Mouse (Mus musculus) embryonic facial prominence, embryonic 15.5 days (tissue): ENCODE data around the gene Med13l. TPM values are rescaled to one million over a fixed set of nuclear protein-coding genes. Genes with fewer than 3 reads are reported as not detected.

ENCODE experiments used
- ATAC-seq: fragments of 200-750 bp; cut with Nextera tagmentation; 2 replicates; pipeline ENCODE4 v1.8.0; 2017; ENCODE audit warnings: low read depth, moderate TSS enrichment; ENCODE audit not compliant: insufficient number of reproducible peaks, low FRiP score, low TSS enrichment
- H3K27ac ChIP-seq: fragments of 300-500 bp; sonication (generic); replicated peaks from 2 replicates; pipeline ENCODE4 v1.5.1; 2015; ENCODE audit warnings: mild to moderate bottlenecking, inconsistent platforms
- H3K27me3 ChIP-seq: fragments of 300-500 bp; sonication (generic); 2 replicates; pipeline ENCODE4 v1.6.1; 2015; ENCODE audit warnings: inconsistent platforms
- H3K36me3 ChIP-seq: fragments of 300-500 bp; sonication (generic); 2 replicates; pipeline ENCODE4 v1.6.1; 2015; ENCODE audit warnings: mild to moderate bottlenecking, inconsistent platforms
- H3K4me1 ChIP-seq: fragments of 300-500 bp; sonication (generic); 2 replicates; pipeline ENCODE4 v1.6.1; 2015; ENCODE audit warnings: inconsistent platforms
- H3K4me2 ChIP-seq: fragments of 300-500 bp; sonication (generic); replicated peaks from 2 replicates; pipeline ENCODE4 v1.6.1; 2015; ENCODE audit warnings: mild to moderate bottlenecking, inconsistent platforms
- H3K4me3 ChIP-seq: fragments of 300-500 bp; sonication (generic); replicated peaks from 2 replicates; pipeline ENCODE4 v1.5.1; 2015; ENCODE audit warnings: mild to moderate bottlenecking, inconsistent platforms
- H3K9ac ChIP-seq: fragments of 300-500 bp; sonication (generic); 2 replicates; pipeline ENCODE4 v1.6.1; 2015; ENCODE audit warnings: inconsistent platforms
- H3K9me3 ChIP-seq: fragments of 300-500 bp; sonication (generic); replicated peaks from 2 replicates; pipeline ENCODE4 v1.6.1; 2016; ENCODE audit warnings: inconsistent platforms
- WGBS: fragments of 180-500 bp; shearing (Covaris S2); methylation state at CpG from one replicate; pipeline ENCODE4 v1.1.7; 2015; 5-methylcytosine and 5-hydroxymethylcytosine counted together
- polyA plus RNA-seq: library from polyadenylated mRNA; unstranded; fragments of >200 nt; fragmentation: Nextera tagmentation; extraction: Ambion mirVana; gene quantifications from 2 replicates; pipeline ENCODE4 v1.2.1, GENCODE M21; 2015

Med13l gene
- polyA plus RNA-seq, 1 experiment from 2014 or later = 14.8 TPM

DNA sequence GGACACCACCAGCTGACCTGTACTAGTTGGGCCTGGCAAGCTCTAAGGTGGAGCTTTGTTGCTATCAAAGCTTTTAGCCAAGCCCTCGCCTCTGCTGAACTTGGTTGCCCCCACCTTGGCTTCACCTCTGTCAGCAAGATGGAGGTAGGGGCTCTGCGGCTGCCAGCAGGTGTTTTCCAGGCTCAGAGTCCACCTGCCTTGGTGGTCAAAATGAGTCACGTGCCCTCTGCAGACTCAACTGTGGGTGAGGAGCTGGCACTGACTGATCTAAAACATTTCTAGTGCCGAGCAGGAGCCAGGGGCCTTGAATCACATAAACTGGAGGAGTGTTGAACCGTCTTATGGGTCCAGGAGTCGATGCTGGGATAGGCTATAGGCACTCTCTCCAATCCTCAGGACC is 34.8 kb upstream of the Med13l start:
- no peak overlapping the region for H3K27ac ChIP-seq
- H3K36me3 ChIP-seq = no peaks in the 10 kb centered on the region
- H3K4me2 ChIP-seq = no peak overlapping the region
- ATAC-seq = no peak
- H3K9me3 ChIP-seq = no peaks in the 10 kb centered on the region
- H3K27me3 ChIP-seq = no peaks in the 10 kb centered on the region
- H3K4me1 ChIP-seq = peaks cover 22% of the 10 kb centered on the region
- WGBS = 84% methylated on average over 6 of the region's 6 CpGs
- no peak overlapping the region for H3K9ac ChIP-seq
- no peak overlapping the region for H3K4me3 ChIP-seq

- H3K9ac ChIP-seq = no peak overlapping the region
- H3K4me3 ChIP-seq = no peak overlapping the region
- WGBS = 35% methylated on average over 13 of the region's 13 CpGs
- H3K27me3 ChIP-seq = no peaks in the 10 kb centered on the region
- H3K4me2 ChIP-seq = no peak overlapping the region
- H3K4me1 ChIP-seq = peaks cover 22% of the 10 kb centered on the region
- no peak overlapping the region for H3K27ac ChIP-seq
- ATAC-seq = no peak
- no peaks in the 10 kb centered on the region for H3K36me3 ChIP-seq
- H3K9me3 ChIP-seq = no peaks in the 10 kb centered on the region
Observed at GRCm38 (mm10) chr5:118526504-118526903, 34.0 kb upstream of the Med13l start.

DNA sequence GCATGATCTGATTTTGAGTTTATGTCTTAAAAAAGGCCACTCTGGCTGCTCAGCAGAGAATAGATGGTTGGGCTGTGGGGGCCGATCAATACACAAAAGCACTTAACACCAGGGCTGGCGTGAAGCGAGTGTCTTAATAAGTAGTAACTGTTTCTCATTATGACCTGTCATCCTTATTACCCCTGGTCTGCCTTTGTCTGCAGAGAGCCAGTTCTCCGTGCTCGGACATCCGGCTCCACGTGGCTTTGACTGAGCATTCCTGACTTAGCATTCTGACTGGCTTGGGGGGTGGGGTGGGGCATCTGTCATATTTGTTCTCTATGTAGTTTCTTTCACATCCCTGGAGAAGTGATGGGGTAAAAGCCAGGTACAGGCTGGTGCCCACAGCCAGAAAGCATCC is 31.2 kb upstream of the Med13l start:
- Histone ChIP-seq H3K4me3 (no peak overlapping the region), H3K27ac (no peak overlapping the region), H3K9me3 (no peaks in the 10 kb centered on the region), H3K36me3 (no peaks in the 10 kb centered on the region), H3K4me2 (no peak overlapping the region), H3K4me1 (peaks cover 40% of the 10 kb centered on the region), H3K27me3 (no peaks in the 10 kb centered on the region), H3K9ac (no peak overlapping the region)
- WGBS = 13% methylated on average over 7 of the region's 7 CpGs
- ATAC-seq = no peak

GRCm38 (mm10) chr5:118532125-118532524 is 28.4 kb upstream of the Med13l start:
- no peaks in the 10 kb centered on the region for H3K36me3 ChIP-seq
- H3K27me3 ChIP-seq = no peaks in the 10 kb centered on the region
- H3K4me2 ChIP-seq = no peak overlapping the region; the same call in 1 of the 2 replicates
- no peak overlapping the region for H3K27ac ChIP-seq
- no peak overlapping the region for H3K9ac ChIP-seq
- H3K4me3 ChIP-seq = no peak overlapping the region
- 10% methylated on average over 13 of the region's 13 CpGs for WGBS
- no peak for ATAC-seq
- no peaks in the 10 kb centered on the region for H3K9me3 ChIP-seq
- peaks cover 46% of the 10 kb centered on the region for H3K4me1 ChIP-seq

- Histone ChIP-seq H3K9ac (no peak overlapping the region), H3K4me1 (peaks cover 46% of the 10 kb centered on the region), H3K4me3 (no peak overlapping the region), H3K36me3 (no peaks in the 10 kb centered on the region), H3K4me2 (no peak overlapping the region), H3K27me3 (no peaks in the 10 kb centered on the region), H3K9me3 (no peaks in the 10 kb centered on the region), H3K27ac (no peak overlapping the region)
- ATAC-seq = no peak
- 26% methylated on average over 14 of the region's 15 CpGs for WGBS
Observed at GRCm38 (mm10) chr5:118532659-118533058, 27.8 kb upstream of the Med13l start.

DNA sequence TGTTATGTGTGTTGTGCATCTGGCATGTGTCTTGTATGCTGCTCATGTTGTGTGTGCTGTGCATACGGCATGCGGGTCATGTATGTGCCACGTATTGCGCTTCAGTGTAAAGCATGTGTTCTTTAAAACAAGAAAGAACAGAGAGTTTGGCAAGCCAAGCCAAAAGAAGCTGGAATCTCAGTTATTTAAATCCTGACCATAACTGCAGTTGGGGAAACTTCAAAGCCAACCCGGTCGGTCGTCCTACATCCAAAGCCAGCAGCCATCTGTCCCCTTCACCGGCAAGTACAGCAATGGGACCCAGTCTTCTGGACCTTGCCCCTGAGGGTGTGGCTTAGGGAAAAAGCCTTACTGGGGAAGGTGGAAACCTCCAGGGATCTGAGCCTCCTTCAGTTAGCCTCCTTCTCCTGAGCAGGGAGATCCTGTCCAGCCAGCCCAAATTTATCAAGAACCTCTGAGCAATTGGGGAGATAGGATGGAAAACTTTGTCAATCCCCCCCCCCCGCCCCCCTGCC is 26.0 kb upstream of the Med13l start:
- Histone ChIP-seq H3K9ac (no peak overlapping the region), H3K4me2 (no peak overlapping the region; the same call in 1 of the 2 replicates), H3K27me3 (no peaks in the 10 kb centered on the region), H3K4me3 (no peak overlapping the region), H3K36me3 (no peaks in the 10 kb centered on the region), H3K9me3 (no peaks in the 10 kb centered on the region), H3K4me1 (peaks cover 46% of the 10 kb centered on the region), H3K27ac (peak overlapping the region; percentile 83)
- no peak for ATAC-seq
- WGBS = 29% methylated on average over 9 of the region's 9 CpGs

- peak; percentile 89 for ATAC-seq
- Histone ChIP-seq H3K27me3 (no peaks in the 10 kb centered on the region), H3K27ac (peak overlapping the region; percentile 83), H3K4me2 (no peak overlapping the region; the same call in 1 of the 2 replicates), H3K36me3 (no peaks in the 10 kb centered on the region), H3K9ac (no peak overlapping the region), H3K4me1 (peaks cover 44% of the 10 kb centered on the region), H3K9me3 (no peaks in the 10 kb centered on the region), H3K4me3 (no peak overlapping the region)
- WGBS = 14% methylated on average over 8 of the region's 8 CpGs
Observed at GRCm38 (mm10) chr5:118535130-118535529, 25.3 kb upstream of the Med13l start.

DNA sequence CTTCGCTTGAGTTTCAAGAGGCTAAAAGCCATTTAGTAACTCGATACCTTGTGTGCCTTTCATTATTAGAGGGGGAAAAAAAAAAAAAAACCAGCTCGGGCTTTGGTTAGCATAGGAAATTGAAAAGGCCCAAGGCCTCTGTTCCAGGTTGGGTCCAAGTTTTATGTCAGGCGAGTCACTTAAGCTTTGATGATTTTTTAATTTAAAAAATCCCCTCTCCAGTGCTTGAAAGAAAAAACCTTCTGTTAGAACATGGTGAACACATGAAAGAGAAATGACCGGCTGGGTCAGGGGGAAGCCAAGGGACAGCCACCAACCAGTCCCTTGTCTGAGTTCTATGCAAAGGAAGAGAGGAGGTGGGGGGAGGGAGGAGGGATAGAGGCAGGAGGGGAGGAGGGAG is 22.0 kb upstream of the Med13l start:
- Histone ChIP-seq H3K27ac (no peak overlapping the region), H3K9me3 (no peaks in the 10 kb centered on the region), H3K4me1 (peaks cover 28% of the 10 kb centered on the region), H3K36me3 (no peaks in the 10 kb centered on the region), H3K27me3 (no peaks in the 10 kb centered on the region), H3K4me3 (no peak overlapping the region), H3K4me2 (no peak overlapping the region), H3K9ac (no peak overlapping the region)
- 21% methylated on average over 5 of the region's 5 CpGs for WGBS
- ATAC-seq = no peak

DNA sequence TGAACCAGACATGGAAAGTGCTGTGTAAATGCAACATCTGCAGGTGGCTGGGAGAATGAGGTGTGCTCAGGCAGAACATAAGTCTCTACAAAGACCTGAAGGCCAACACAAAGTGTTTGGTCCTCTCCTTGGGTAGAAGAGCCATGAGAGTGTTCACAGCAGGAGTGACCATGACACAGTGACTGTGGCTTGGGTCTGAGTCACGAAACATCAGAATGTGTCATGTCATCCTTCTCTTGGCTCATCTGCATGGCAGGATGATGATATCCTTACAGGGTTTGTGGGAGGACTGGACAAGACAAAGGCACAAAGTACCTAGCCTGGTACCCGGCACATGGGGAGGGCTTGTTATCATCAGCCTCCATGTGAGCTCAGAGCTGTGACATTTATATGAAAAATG is 16.7 kb upstream of the Med13l start:
- no peak overlapping the region for H3K4me3 ChIP-seq
- H3K4me1 ChIP-seq = 0 out of 2 replicates have a peak, but pooled peaks cover 1% of the 10 kb centered on the region
- H3K27ac ChIP-seq = no peak overlapping the region
- no peaks in the 10 kb centered on the region for H3K27me3 ChIP-seq
- WGBS = 87% methylated on average over 2 of the region's 2 CpGs
- no peak for ATAC-seq
- no peaks in the 10 kb centered on the region for H3K9me3 ChIP-seq
- H3K9ac ChIP-seq = no peak overlapping the region
- H3K36me3 ChIP-seq = no peaks in the 10 kb centered on the region
- no peak overlapping the region for H3K4me2 ChIP-seq

DNA sequence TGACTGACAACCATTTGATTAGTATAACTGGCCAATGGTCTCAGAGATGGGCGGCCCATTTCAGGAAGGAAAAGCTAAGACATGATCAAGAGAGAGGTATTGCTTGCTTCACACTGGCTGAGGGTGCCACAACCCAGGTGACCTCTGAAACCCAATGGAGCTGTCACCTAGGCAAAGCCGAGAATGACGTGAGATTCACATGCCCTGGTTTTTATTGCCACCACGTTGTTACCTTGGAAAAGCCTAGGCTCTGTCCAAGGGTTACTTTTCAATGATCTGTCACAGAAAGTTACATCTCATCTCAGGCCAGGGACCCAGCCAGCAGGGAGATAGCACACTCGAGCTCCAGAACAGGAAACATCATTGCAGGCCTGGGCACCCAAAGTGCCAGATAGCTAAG is 10.0 kb upstream of the Med13l start:
- H3K4me2 ChIP-seq = no peak overlapping the region
- no peak overlapping the region for H3K4me3 ChIP-seq
- no peaks in the 10 kb centered on the region; the same call in 1 of the 2 replicates for H3K9me3 ChIP-seq
- WGBS = 75% methylated on average over 5 of the region's 5 CpGs
- H3K9ac ChIP-seq = no peak overlapping the region
- no peak overlapping the region for H3K27ac ChIP-seq
- no peaks in the 10 kb centered on the region for H3K27me3 ChIP-seq
- no peaks in the 10 kb centered on the region for H3K36me3 ChIP-seq
- no peaks in the 10 kb centered on the region for H3K4me1 ChIP-seq
- ATAC-seq = no peak

GRCm38 (mm10) chr5:118553290-118553689 is 7.2 kb upstream of the Med13l start:
- ATAC-seq = no peak
- H3K36me3 ChIP-seq = no peaks in the 10 kb centered on the region

GRCm38 (mm10) chr5:118555305-118555704 is 5.2 kb upstream of the Med13l start:
- ATAC-seq = no peak
- no peak overlapping the region for H3K9ac ChIP-seq
- peaks cover 21% of the 10 kb centered on the region for H3K27me3 ChIP-seq
- peaks cover 8% of the 10 kb centered on the region; the same call in 1 of the 2 replicates for H3K4me1 ChIP-seq
- no peaks in the 10 kb centered on the region for H3K36me3 ChIP-seq
- 95% methylated on average over 4 of the region's 4 CpGs for WGBS
- no peak overlapping the region for H3K4me3 ChIP-seq
- H3K27ac ChIP-seq = no peak overlapping the region
- no peaks in the 10 kb centered on the region; the same call in 1 of the 2 replicates for H3K9me3 ChIP-seq
- H3K4me2 ChIP-seq = no peak overlapping the region

More at GRCm38 (mm10) chr5:118553290-118553689, 7.2 kb upstream of the Med13l start:
- H3K9ac ChIP-seq = no peak overlapping the region
- H3K27ac ChIP-seq = no peak overlapping the region
- peaks cover 21% of the 10 kb centered on the region for H3K27me3 ChIP-seq
- no peaks in the 10 kb centered on the region; the same call in 1 of the 2 replicates for H3K9me3 ChIP-seq
- peaks cover 3% of the 10 kb centered on the region; the same call in 1 of the 2 replicates for H3K4me1 ChIP-seq
- no peak overlapping the region for H3K4me2 ChIP-seq
- no peak overlapping the region for H3K4me3 ChIP-seq
